8 mouse cellular contexts compared by ENCODE assay signal in the genomic region with DNA sequence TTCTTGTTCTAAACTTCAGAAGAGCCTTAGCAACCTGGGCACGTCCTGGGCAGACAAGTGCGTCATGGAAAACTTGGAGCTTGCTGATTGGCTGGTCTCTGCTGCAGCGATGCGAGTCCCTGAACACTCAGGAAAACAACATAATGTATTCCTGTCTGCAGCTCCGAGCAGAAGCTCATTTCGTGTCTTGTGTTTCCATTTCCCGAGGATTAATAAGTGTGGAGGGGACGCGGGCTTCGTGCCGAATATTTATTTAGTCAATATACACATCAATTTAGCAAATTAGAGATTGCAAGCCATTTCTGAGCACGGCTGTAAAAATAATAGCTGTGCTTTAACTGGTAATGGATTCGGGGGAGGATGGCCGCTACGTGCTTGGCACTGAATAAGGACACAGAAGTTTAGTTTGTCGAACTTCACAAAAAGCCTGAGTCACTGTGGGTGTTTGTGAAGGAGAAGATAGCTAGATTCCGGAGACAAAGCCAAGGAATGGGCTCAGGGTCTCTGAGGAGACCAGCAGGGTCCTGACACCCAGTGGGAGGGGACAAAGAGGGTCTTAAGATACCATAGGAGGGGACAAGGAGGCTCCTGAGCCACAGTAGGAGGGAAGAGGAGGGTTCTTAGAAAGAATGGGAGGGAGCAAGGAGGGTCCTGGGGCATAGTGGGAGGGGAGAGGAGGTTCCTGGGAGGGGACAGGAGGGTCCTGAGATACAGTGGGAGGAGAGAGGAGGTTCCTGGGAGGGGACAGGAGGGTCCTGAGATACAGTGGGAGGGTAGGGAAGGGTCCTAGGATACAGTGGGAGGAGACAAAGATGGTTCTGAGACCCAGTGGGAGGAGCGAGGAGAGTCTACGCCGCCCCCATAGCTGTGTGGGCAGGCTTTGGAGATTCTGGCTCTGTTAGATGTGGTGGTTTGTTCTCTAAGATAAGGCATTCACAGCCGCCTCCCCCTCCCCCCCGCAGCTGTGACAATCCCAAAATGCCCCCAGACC. TPM values are rescaled to one million over a fixed set of nuclear protein-coding genes. Genes with fewer than 3 reads are reported as not detected.
DNase-seq lines count a peak whose midpoint lies in the region; ATAC-seq lines count a peak whose summit lies in the region.

No protein-coding gene starts in this region.

- peaks cover 38% of the 10 kb centered on the region for H3K27me3 ChIP-seq in midbrain, embryonic 10.5 days (ENCODE audit: low read depth, poor library complexity, severe bottlenecking)
- H3K27me3 ChIP-seq in stomach, embryonic 14.5 days (ENCODE audit: control insufficient read depth, insufficient read depth, low read length) = no peaks in the 10 kb centered on the region

- H3K27ac ChIP-seq in midbrain, embryonic 10.5 days (replicated peaks) = peak overlapping the region; percentile 93
- H3K27ac ChIP-seq in stomach, embryonic 14.5 days (ENCODE audit: low read length) = peak overlapping the region; percentile 84

- H3K4me1 ChIP-seq in midbrain, embryonic 10.5 days = peaks cover 46% of the 10 kb centered on the region
- H3K4me1 ChIP-seq in stomach, embryonic 14.5 days (ENCODE audit: control insufficient read depth, insufficient read depth, low read length) = peaks cover 26% of the 10 kb centered on the region

- ATAC-seq in stomach, embryonic 14.5 days (ENCODE audit: insufficient number of reproducible peaks, insufficient read depth, low FRiP score, low read depth) = peak; percentile 84

- H3K4me3 ChIP-seq in midbrain, embryonic 10.5 days = peak overlapping the region; percentile 49
- peak overlapping the region; percentile 4; the same call in 1 of the 2 replicates for H3K4me3 ChIP-seq in stomach, embryonic 14.5 days (ENCODE audit: low read depth, low read length)

- H3K9me3 ChIP-seq in midbrain, embryonic 10.5 days (replicated peaks) = peaks cover 7% of the 10 kb centered on the region
- no peaks in the 10 kb centered on the region for H3K9me3 ChIP-seq in stomach, embryonic 14.5 days (ENCODE audit: control insufficient read depth, low read depth, low read length)

- intact Hi-C loops in left cerebral cortex, postnatal 25 days (cut with DNase I) = no loop called here

- DNase-seq in cerebellum, postnatal 14 days = peak; percentile 40 to 48
- no peak for DNase-seq in cerebellum, adult 9-10 months
- peak; percentile 85 for DNase-seq in embryo, embryonic 10.5 days (ENCODE audit: low spot score)
- DNase-seq in heart, adult 8-10 months (ENCODE audit: low spot score) = peak; percentile 41
- peak; percentile 75 for DNase-seq in kidney, adult 18-20 months
- peak; percentile 84 to 95 for DNase-seq in left cerebral cortex, postnatal 25 days (ENCODE audit: low spot score in 2 of 2)
- DNase-seq in midbrain, embryonic 10.5 days (ENCODE audit: low spot score) = peak; percentile 81

- peak overlapping the region; percentile 46 for H3K4me2 ChIP-seq in stomach, embryonic 14.5 days (replicated peaks; ENCODE audit: low read depth, low read length)

- H3K9ac ChIP-seq in stomach, embryonic 14.5 days (replicated peaks; ENCODE audit: low read depth, low read length) = no peak overlapping the region

- WGBS in midbrain, embryonic 10.5 days = 2% methylated on average over 22 of the region's 22 CpGs
- WGBS in stomach, embryonic 14.5 days = 2% methylated on average over 22 of the region's 22 CpGs

- H3K36me3 ChIP-seq in midbrain, embryonic 10.5 days = no peaks in the 10 kb centered on the region
- H3K36me3 ChIP-seq in stomach, embryonic 14.5 days (ENCODE audit: control insufficient read depth, insufficient read depth, low read length) = no peaks in the 10 kb centered on the region

RNA-seq across cellular contexts. Expression of a gene that starts 21.0 kb away (rescaled TPM):
- 1 to 10 TPM; 3.9 to 5.8 (median 4.8) TPM for total RNA-seq in heart, adult 8-10 months (2022)
- not detected for total RNA-seq in left cerebral cortex, postnatal 25 days (2021)
- polyA plus RNA-seq in midbrain, embryonic 10.5 days (2016; fragmentation: Nextera tagmentation; extraction: Ambion mirVana) = not detected in 2 replicates
- polyA plus RNA-seq in stomach, embryonic 14.5 days (2014; fragmentation: Nextera tagmentation; extraction: Ambion mirVana) = 0.21 and 0.23 TPM in 2 replicates

RNA-seq across cellular contexts. Expression of a gene that starts 44.9 kb away (rescaled TPM):
- total RNA-seq in heart, adult 8-10 months (2022) = under 1 TPM in 3 of 4 experiments, not detected in 1; 0.31 to 0.52 (median 0.46) TPM
- total RNA-seq in left cerebral cortex, postnatal 25 days (2021) = not detected
- polyA plus RNA-seq in midbrain, embryonic 10.5 days (2016; fragmentation: Nextera tagmentation; extraction: Ambion mirVana) = 0.28 and 0.43 TPM in 2 replicates
- 0.91 TPM in 1 of 2 replicates, not detected in the other for polyA plus RNA-seq in stomach, embryonic 14.5 days (2014; fragmentation: Nextera tagmentation; extraction: Ambion mirVana)

RNA-seq across cellular contexts. Expression of a gene that starts 54.5 kb away (rescaled TPM):
- total RNA-seq in heart, adult 8-10 months (2022) = under 1 TPM in 3 of 4 experiments, not detected in 1; 0.11 to 0.47 (median 0.16) TPM
- total RNA-seq in left cerebral cortex, postnatal 25 days (2021) = under 1 TPM in 1 of 2 experiments, not detected in 1; 0.14 TPM
- 0.07 and 0.11 TPM in 2 replicates for polyA plus RNA-seq in midbrain, embryonic 10.5 days (2016; fragmentation: Nextera tagmentation; extraction: Ambion mirVana)
- 0.14 and 0.17 TPM in 2 replicates for polyA plus RNA-seq in stomach, embryonic 14.5 days (2014; fragmentation: Nextera tagmentation; extraction: Ambion mirVana)

Comparison
In these comparisons a context has a peak if more than half of its experiments do, and no peak if none do; other contexts are left out.
1. RNA of a gene that starts 21.0 kb away (total RNA-seq): 3.9 to 5.8 TPM in heart, adult 8-10 months; not detected in left cerebral cortex, postnatal 25 days; every median in the first group is over 4 times any median in the second.